Mouse (Mus musculus) adrenal gland, adult (tissue): Measurements from ENCODE around the gene Rbm14.

ENCODE experiments used
- DNase-seq, 2 experiments: peaks; one replicate each; pipeline ENCODE4 v3.0.0; 2022 to 2023; ENCODE audit warnings: low spot score in 1 of 2; ENCODE audit not compliant: inconsistent age in 2 of 2

The Rbm14 gene

GRCm38 (mm10) chr19:4756193-4756911, 55.1 kb downstream of the Rbm14 start, which contains the start of gene Rbm4b:
Gene Rbm4b (plus strand): TSS chr19:4756497.
- peak; percentile 97 to 98 for DNase-seq

DNA sequence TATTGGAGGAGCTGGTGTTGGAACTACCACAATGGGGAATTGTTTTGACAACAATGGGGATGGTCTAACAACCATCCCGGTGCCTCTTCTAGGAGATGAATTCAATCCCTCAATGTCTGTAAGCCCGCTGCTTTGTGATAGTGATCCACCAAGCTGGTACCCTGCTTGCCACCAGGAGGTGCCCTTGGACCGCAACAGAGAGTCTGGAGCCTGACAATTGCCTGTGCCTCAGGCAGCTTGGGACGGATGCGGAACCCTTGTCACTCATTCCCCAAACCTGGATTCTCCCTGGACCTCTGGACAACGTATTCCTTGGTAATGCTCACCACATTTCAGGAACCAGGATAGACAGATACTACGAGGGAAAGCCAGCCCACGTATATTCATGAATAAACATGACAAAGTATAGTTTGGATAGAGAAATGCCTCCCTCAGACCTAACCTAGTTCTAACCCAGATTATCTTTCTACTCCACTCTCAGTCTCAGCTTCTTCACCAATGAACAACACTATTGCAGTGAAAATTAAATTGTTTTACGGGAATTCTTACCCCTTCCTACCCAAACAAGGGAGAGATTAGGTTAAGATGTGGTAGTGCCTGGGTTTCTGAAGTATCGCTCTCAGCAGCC, 55.8 kb downstream of the Rbm14 start:
- DNase-seq, result peak; percentile 91 to 97
